Mouse (Mus musculus) CD4-positive naive resting alpha-beta T cell, adult 76 days (primary cell): ENCODE measurements around the gene Chmp4b. TPM values are rescaled to one million over a fixed set of nuclear protein-coding genes. Genes with fewer than 3 reads are reported as not detected.

ENCODE experiments used
- total RNA-seq: library from RNA; stranded (reverse); gene quantifications from one replicate; pipeline ENCODE4 v1.2.4, GENCODE M21; 2023

Chmp4b gene
- 193 TPM for total RNA-seq

GRCm38 (mm10) chr2:154651363-154651762 is at the start of gene Chmp4b:
Gene Chmp4b, plus strand, starts transcription at chr2:154651705.

GRCm38 (mm10) chr2:154603638-154604153 is 47.8 kb upstream of the Chmp4b start, which contains the start of gene Pxmp4:
Gene Pxmp4, minus strand, starts transcription at chr2:154603708.

GRCm38 (mm10) chr2:154613118-154614115 is 38.1 kb upstream of the Chmp4b start, which contains the start of the genes Zfp341 and 4930519P11Rik:
Gene Zfp341, plus strand, starts transcription at chr2:154613297.
Gene 4930519P11Rik, minus strand, starts transcription at chr2:154613437.

Other genes with a start within 250 kb of the Chmp4b start
- gene Snta1, start 243.6 kb upstream of the Chmp4b start, total RNA-seq = not detected
- gene Cbfa2t2, start 215.2 kb upstream of the Chmp4b start, total RNA-seq = 37.5 TPM
- 1.8 TPM for gene 1700003F12Rik, start 104.6 kb upstream of the Chmp4b start, total RNA-seq
- gene Actl10, start 99.9 kb upstream of the Chmp4b start, total RNA-seq = 1.8 TPM
- gene Necab3, start 92.8 kb upstream of the Chmp4b start, total RNA-seq = 2.8 TPM
- 1.9 TPM for gene E2f1, start 81.8 kb upstream of the Chmp4b start, total RNA-seq
- 5.6 TPM for gene Pxmp4, start 48.0 kb upstream of the Chmp4b start, total RNA-seq
- 6.3 TPM for gene Zfp341, start 38.4 kb upstream of the Chmp4b start, total RNA-seq
- gene 4930519P11Rik, start 38.3 kb upstream of the Chmp4b start, total RNA-seq = not detected
- not detected for gene Gm14214, start 118.3 kb downstream of the Chmp4b start, total RNA-seq
- gene Raly, start 139.4 kb downstream of the Chmp4b start, total RNA-seq = 255 TPM
- not detected for gene a, start 139.7 kb downstream of the Chmp4b start, total RNA-seq
- 96.8 TPM for gene Eif2s2, start 241.2 kb downstream of the Chmp4b start, total RNA-seq